Mouse (Mus musculus) midbrain, embryonic 11.5 days (tissue): Measurements from ENCODE around the gene Serhl. TPM values are rescaled to one million over a fixed set of nuclear protein-coding genes. Genes with fewer than 3 reads are reported as not detected.

Source experiments
- ATAC-seq: fragments of 200-750 bp; cut with Nextera tagmentation; 2 replicates; pipeline ENCODE4 v1.8.0; 2017; ENCODE audit warnings: moderate TSS enrichment, moderate library complexity; ENCODE audit not compliant: low FRiP score
- DNase-seq: peaks from one replicate; pipeline ENCODE4 v3.0.0; 2015; ENCODE audit warnings: low spot score; ENCODE audit errors: missing footprints
- H3K27ac ChIP-seq: fragments of 300-500 bp; sonication (generic); 2 replicates; pipeline ENCODE4 v1.5.1; 2014; ENCODE audit warnings: low read depth, low read length
- H3K27me3 ChIP-seq: fragments of 300-500 bp; sonication (generic); 2 replicates; pipeline ENCODE4 v1.6.1; 2014; ENCODE audit warnings: mild to moderate bottlenecking, low read length, moderate library complexity, mixed read lengths; ENCODE audit not compliant: control insufficient read depth, insufficient read depth
- H3K36me3 ChIP-seq: fragments of 300-500 bp; sonication (generic); 2 replicates; pipeline ENCODE4 v1.6.1; 2014; ENCODE audit warnings: mild to moderate bottlenecking, low read length, moderate library complexity, mixed read lengths; ENCODE audit not compliant: control insufficient read depth, insufficient read depth
- H3K4me1 ChIP-seq: fragments of 300-500 bp; sonication (generic); 2 replicates; pipeline ENCODE4 v1.6.1; 2014; ENCODE audit warnings: low read length; ENCODE audit not compliant: control insufficient read depth, insufficient read depth
- H3K4me2 ChIP-seq: fragments of 300-500 bp; sonication (generic); 2 replicates; pipeline ENCODE4 v1.6.1; 2014; ENCODE audit warnings: mild to moderate bottlenecking, moderate library complexity
- H3K4me3 ChIP-seq: fragments of 300-500 bp; sonication (generic); 2 replicates; pipeline ENCODE4 v1.5.1; 2014; ENCODE audit warnings: low read depth, low read length
- H3K9ac ChIP-seq: fragments of 300-500 bp; sonication (generic); 2 replicates; pipeline ENCODE4 v1.6.1; 2014; ENCODE audit warnings: low read length
- H3K9me3 ChIP-seq: fragments of 300-500 bp; sonication (generic); 2 replicates; pipeline ENCODE4 v1.6.1; 2016; ENCODE audit warnings: low read length; ENCODE audit not compliant: control insufficient read depth
- whole genome bisulfite sequencing: fragments of 180-500 bp; shearing (Covaris S2); extraction: QIAGEN DNeasy Blood & Tissue Kit; methylation state at CpG from one replicate; pipeline ENCODE4 v1.1.7; 2014; 5-methylcytosine and 5-hydroxymethylcytosine counted together
- polyA plus RNA-seq: library from polyadenylated mRNA; unstranded; fragments of >200 nt; fragmentation: Nextera tagmentation; extraction: Ambion mirVana; gene quantifications from 2 replicates; pipeline ENCODE4 v1.2.1, GENCODE M21; 2014

Gene Serhl
- polyA plus RNA-seq, 1 experiment from 2014 or later = 47.0 TPM

DNA sequence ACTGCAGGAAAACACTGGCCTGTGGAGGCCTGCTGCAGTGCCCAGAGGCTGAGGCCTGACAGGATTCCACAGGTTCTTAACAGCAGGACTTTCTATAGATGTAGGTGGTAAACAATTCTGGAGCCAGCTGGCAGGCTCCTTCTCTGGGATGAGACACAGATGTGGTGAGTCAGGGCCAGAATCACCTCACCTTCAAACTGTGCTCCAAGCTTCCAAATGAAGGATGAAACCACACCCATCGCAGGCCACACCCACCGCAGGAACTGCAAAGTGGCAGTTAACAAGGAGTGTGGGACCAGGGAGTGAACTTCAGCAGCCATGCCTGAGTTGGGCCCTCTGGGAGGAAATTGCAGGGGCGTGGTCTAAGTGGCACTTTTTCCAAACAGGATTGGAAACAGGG is 1.6 kb downstream of the Serhl start:
- no peaks in the 10 kb centered on the region for H3K9me3 ChIP-seq
- no peak overlapping the region for H3K9ac ChIP-seq
- ATAC-seq (no peak), DNase-seq (no peak)
- H3K4me3 ChIP-seq = no peak overlapping the region
- 48% methylated on average over 3 of the region's 3 CpGs for WGBS
- H3K27ac ChIP-seq = no peak overlapping the region
- no peak overlapping the region for H3K4me2 ChIP-seq
- no peaks in the 10 kb centered on the region for H3K36me3 ChIP-seq
- peaks cover 7% of the 10 kb centered on the region; the same call in 1 of the 2 replicates for H3K27me3 ChIP-seq
- H3K4me1 ChIP-seq = peaks cover 9% of the 10 kb centered on the region

GRCm38 (mm10) chr15:83093687-83094086 is 4.4 kb downstream of the Serhl start:
- H3K4me3 ChIP-seq = no peak overlapping the region
- no peaks in the 10 kb centered on the region for H3K9me3 ChIP-seq
- H3K27ac ChIP-seq = no peak overlapping the region
- H3K27me3 ChIP-seq = peaks cover 14% of the 10 kb centered on the region
- 79% methylated on average over 2 of the region's 2 CpGs for WGBS
- no peak overlapping the region for H3K9ac ChIP-seq
- H3K4me2 ChIP-seq = no peak overlapping the region
- peaks cover 7% of the 10 kb centered on the region for H3K4me1 ChIP-seq
- DNase-seq (no peak), ATAC-seq (no peak)
- no peaks in the 10 kb centered on the region for H3K36me3 ChIP-seq

GRCm38 (mm10) chr15:83095950-83096349 is 6.6 kb downstream of the Serhl start:
- no peak overlapping the region for H3K27ac ChIP-seq
- H3K4me2 ChIP-seq = no peak overlapping the region
- 38% methylated on average over 2 of the region's 2 CpGs for WGBS
- H3K4me1 ChIP-seq = peaks cover 10% of the 10 kb centered on the region
- H3K36me3 ChIP-seq = no peaks in the 10 kb centered on the region
- no peaks in the 10 kb centered on the region for H3K9me3 ChIP-seq
- no peak overlapping the region for H3K9ac ChIP-seq
- peaks cover 12% of the 10 kb centered on the region for H3K27me3 ChIP-seq
- DNase-seq (no peak), ATAC-seq (no peak)
- H3K4me3 ChIP-seq = no peak overlapping the region

DNA sequence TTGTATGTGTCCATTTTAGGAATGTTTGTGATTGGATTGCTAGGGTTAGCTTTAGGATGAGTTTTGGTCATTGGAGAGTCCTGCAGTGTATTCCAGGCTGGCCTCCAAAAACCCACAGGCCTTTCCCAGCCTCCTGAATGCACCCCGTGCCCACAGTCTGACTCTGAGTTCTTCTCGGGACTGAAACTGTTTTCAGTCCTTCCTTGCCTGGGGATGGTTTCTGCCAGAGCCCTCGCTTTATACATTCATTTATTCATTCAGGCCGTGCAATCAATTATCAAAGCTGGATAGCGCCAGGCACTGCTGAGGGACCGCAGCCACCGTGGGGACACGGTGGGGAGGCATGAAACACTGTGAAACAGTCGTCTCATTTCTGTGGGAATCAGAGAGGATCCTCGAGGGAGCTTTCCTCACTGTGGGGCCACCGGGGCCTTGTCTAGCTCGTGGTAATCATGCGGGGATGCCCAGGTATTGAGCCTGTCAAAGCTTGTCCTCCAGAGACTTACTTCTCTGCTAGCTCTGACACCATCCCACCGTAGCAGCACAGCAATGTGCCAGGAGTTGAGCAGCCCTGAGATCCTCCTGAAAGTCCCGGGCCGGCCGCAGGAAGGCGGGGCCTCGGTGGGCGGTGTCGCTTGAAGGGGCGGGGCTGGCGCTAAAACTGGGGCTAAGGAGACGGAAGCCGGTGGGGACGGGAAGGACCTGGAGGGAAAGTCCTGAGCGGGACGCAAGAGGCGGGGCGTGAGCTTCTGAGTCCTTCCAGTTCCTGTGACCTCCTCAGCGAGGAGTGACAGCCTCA is 10.4 kb downstream of the Serhl start:
- Histone ChIP-seq H3K36me3 (no peaks in the 10 kb centered on the region), H3K27ac (no peak overlapping the region), H3K9ac (peak overlapping the region; percentile 73), H3K4me2 (peak overlapping the region; percentile 83), H3K4me3 (peak overlapping the region; percentile 46), H3K9me3 (no peaks in the 10 kb centered on the region), H3K4me1 (peaks cover 10% of the 10 kb centered on the region), H3K27me3 (peaks cover 12% of the 10 kb centered on the region)
- WGBS = 3% methylated on average over 30 of the region's 31 CpGs
- DNase-seq = peak; percentile 98
- peak; percentile 92 for ATAC-seq

DNA sequence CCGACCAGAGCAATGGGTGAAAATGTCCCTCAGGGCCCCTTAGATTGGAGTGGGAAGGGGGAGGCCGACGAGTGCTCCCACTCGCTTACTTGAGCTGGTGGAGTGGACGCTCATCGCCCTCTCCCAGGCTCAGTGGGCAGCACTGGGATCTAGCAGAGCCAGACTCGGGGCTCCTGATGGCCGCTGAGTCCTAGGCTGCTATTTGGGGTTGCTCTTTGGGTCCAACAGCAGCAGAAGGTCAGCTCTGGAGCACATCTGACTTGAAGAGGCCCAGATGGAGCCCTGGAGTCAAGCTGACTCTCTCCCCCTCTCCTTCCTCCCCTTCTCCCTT is 11.0 kb downstream of the Serhl start:
- Histone ChIP-seq H3K9ac (peak overlapping the region; percentile 73), H3K27ac (no peak overlapping the region), H3K27me3 (peaks cover 12% of the 10 kb centered on the region), H3K4me3 (peak overlapping the region; percentile 46), H3K4me2 (peak overlapping the region; percentile 83), H3K9me3 (no peaks in the 10 kb centered on the region), H3K4me1 (peaks cover 10% of the 10 kb centered on the region), H3K36me3 (no peaks in the 10 kb centered on the region)
- DNase-seq (no peak), ATAC-seq (peak; percentile 70)
- WGBS = 3% methylated on average over 8 of the region's 8 CpGs

DNA sequence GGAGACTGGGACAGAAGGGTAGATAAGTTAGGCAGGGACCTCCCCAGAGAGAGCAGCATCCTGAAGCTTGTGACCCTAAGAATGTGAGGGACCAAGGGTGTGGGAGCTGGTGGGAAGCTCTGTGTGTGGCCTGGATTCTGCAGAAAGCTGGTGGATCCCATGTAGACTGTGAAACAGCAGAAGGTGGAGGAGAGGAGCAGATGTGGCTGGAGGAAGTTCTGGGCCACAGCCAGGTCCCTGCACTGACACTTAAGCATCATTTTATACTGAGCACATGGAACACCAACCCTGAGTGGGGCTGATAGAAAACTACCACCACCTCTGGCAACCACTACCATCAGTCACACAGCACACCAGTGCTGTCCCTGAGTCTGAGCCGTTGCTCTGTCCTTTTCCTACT is 13.8 kb downstream of the Serhl start:
- 72% methylated on average over 1 of the region's 1 CpGs for WGBS
- ATAC-seq = no peak

GRCm38 (mm10) chr15:83106426-83106825 is 17.1 kb downstream of the Serhl start:
- DNase-seq = no peak
- Histone ChIP-seq H3K36me3 (no peaks in the 10 kb centered on the region), H3K4me2 (no peak overlapping the region), H3K27ac (no peak overlapping the region), H3K27me3 (no peaks in the 10 kb centered on the region), H3K4me1 (peaks cover 5% of the 10 kb centered on the region), H3K9ac (no peak overlapping the region), H3K4me3 (no peak overlapping the region), H3K9me3 (no peaks in the 10 kb centered on the region)
- WGBS = 88% methylated on average over 6 of the region's 6 CpGs
- ATAC-seq = no peak

More for the DNA sequence above, 13.8 kb downstream of the Serhl start:
- Histone ChIP-seq H3K36me3 (no peaks in the 10 kb centered on the region), H3K4me3 (no peak overlapping the region), H3K27me3 (peaks cover 11% of the 10 kb centered on the region), H3K27ac (no peak overlapping the region), H3K9ac (no peak overlapping the region), H3K9me3 (no peaks in the 10 kb centered on the region), H3K4me1 (peaks cover 15% of the 10 kb centered on the region), H3K4me2 (no peak overlapping the region)
- DNase-seq = no peak

DNA sequence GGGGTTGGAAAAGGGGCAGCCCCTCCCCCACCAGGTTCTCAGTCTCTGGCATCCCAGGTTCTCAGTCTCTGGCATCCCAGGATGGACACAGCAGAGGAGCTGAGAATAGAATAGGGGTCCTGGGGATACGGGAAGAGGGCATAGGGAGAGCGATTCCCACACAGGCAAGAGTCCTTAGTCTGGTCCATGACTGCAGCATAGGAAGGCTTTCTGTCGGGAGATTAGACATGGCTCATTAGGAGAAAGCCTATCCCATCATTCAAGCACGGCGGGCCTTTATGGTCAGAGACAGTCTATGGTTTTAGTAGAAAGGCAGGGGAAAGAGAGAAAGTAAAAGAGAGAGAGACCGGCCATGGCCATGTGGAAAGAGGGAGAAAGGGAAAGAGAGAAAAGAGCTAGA is 18.5 kb downstream of the Serhl start:
- H3K9ac ChIP-seq = no peak overlapping the region
- no peak for ATAC-seq
- H3K9me3 ChIP-seq = no peaks in the 10 kb centered on the region

DNA sequence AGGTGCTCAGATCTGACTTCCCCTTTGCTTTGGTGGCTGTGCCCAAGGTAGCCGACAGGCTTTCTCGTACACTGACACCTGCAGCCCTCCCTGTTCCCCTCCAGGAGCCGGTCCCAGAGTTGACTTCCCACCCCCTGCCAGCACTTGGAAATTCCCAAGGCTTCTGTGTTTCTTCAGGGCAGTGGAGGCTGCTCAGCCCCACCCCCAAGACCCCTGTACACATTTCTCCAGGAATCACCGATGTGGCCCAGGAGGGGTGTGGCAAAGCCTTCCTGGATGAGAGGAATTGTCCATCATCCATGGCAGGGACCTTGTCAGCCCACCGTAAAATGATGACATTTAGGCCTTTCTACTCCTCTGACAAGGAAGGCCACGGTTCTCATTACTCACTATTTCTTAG is 22.0 kb downstream of the Serhl start:
- H3K4me3 ChIP-seq = no peak overlapping the region
- no peak for ATAC-seq
- H3K9ac ChIP-seq = no peak overlapping the region
- 63% methylated on average over 6 of the region's 6 CpGs for whole genome bisulfite sequencing
- no peak for DNase-seq
- H3K4me2 ChIP-seq = no peak overlapping the region
- H3K27ac ChIP-seq = no peak overlapping the region
- H3K4me1 ChIP-seq = peaks cover 12% of the 10 kb centered on the region
- H3K9me3 ChIP-seq = no peaks in the 10 kb centered on the region
- H3K36me3 ChIP-seq = no peaks in the 10 kb centered on the region
- no peaks in the 10 kb centered on the region for H3K27me3 ChIP-seq

More for the DNA sequence above, 18.5 kb downstream of the Serhl start:
- WGBS = 24% methylated on average over 6 of the region's 6 CpGs
- H3K27ac ChIP-seq = no peak overlapping the region
- no peak for DNase-seq
- H3K4me3 ChIP-seq = no peak overlapping the region
- no peak overlapping the region for H3K4me2 ChIP-seq
- peaks cover 5% of the 10 kb centered on the region for H3K4me1 ChIP-seq
- H3K27me3 ChIP-seq = no peaks in the 10 kb centered on the region
- H3K36me3 ChIP-seq = no peaks in the 10 kb centered on the region
